Mouse (Mus musculus) hematopoietic multipotent progenitor cell, adult 10-12 weeks (in vitro differentiated cells): ENCODE results near the gene Cog3. TPM values are rescaled to one million over a fixed set of nuclear protein-coding genes. Genes with fewer than 3 reads are reported as not detected.

Experiments
- polyA plus RNA-seq: library from polyadenylated mRNA; stranded (reverse); fragments of >175 nt; gene quantifications from 2 replicates; pipeline ENCODE4 v1.2.3, GENCODE M21; 2012; ENCODE audit warnings: low replicate concordance

Gene Cog3
- 3.6 and 6.0 TPM in 2 replicates for polyA plus RNA-seq

DNA sequence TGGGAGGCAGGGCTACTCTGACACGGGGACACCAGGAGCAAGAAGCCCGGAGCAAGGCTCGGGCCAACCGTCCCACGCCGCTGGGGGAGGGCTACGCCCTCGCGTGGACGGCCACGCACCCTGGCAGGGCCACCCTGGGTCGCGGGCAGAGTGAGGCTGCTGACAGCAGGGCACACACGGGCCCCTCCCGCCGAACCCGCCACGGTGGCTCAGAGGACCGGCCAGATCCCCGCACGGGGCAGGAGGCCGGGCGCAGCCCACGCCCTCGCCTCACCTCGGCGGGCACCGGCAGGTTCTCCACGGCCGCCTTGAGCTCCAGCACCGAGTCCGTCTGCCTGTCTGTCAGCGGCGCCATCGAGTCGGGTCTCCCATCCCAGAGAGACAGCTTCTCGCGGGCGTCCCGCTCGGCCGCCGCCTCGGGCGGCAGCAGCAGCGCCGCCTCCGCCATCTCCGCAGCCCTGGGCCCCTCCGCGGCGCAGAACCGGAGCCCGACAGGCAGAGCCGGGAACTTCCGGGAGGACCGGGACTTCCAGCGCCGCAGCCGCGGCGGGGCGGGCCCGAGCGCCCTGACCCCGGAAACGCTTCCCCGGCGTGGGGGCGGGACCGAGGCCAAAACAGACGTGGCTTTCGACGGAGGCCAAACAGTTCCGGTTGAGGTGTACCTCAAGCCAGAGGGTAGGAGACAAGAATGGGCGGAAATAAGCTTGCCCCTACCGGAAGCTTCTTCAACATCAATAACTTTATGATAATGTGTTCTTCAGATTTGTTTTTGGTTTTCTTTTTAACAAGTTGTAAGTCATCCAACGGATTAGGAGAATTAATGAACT lies at the start of gene Cog3:
Gene Cog3, minus strand, starts transcription at position 527 of the 827 bp plus-strand sequence.

DNA sequence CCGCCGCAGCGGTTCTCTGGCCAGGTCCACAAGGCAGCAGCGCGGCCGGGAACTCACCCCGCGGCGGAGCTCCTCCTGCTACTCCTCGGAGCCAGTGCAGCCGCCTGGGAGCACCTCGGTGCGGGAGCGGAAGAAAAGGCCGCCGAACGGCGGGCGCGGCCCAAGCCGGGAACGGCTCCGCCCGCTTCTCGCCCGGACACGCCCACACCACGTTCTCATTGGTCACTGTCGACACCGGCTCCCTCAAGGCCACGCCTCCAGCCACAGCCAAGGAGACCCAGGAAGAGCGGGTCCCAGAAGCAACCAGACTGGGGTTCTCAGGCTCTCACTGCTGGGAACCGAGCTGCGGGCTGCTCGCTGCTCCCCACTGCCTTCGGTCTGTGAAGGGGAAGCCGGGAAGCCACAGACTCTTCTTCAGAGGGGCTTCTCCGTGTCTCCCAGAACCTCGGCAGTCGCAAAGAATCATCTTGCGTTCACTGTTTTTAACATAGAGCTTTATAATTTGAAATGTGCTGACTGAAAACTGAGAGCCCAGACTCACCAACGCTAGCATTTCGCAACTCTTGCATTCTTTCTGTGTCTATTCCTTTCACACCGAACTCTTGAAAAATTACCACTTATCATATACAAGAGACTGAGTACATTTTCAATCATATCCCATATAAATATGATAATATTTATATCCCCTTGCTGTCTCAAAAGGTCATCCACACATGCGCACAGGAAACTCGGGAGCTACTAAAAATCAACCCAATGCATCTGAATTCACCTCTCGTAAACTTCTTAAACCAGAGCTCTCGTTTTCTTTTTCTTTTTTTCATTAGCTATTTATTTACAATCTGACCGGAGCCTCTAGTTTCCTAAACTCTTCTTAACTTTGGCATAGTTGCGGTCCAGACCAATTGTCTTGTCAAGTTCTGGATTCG lies 32.8 kb upstream of the Cog3 start, which contains the start of gene Slc25a30:
Gene Slc25a30, minus strand, starts transcription at position 170 of the 926 bp plus-strand sequence.

Other genes starting within 250 kb of the Cog3 start
- gene Spert, start 161.4 kb downstream of the Cog3 start, polyA plus RNA-seq, result not detected in 2 replicates
- not detected in 2 replicates for gene Erich6b, start 112.3 kb downstream of the Cog3 start, polyA plus RNA-seq
- gene Slc25a30, start 32.5 kb upstream of the Cog3 start, polyA plus RNA-seq, result 31.7 and 47.4 TPM in 2 replicates
- 3,181 and 3,784 TPM in 2 replicates for gene Tpt1, start 90.6 kb upstream of the Cog3 start, polyA plus RNA-seq
- not detected in 2 replicates for gene Kctd4, start 200.5 kb upstream of the Cog3 start, polyA plus RNA-seq